Mouse (Mus musculus) bone marrow, adult 2 months (tissue): ENCODE measurements around the gene Nxpe2.

Experiments used
- CTCF ChIP-seq: fragments of 200-500 bp; IDR thresholded peaks from 2 replicates; pipeline ENCODE4 v1.5.1; 2011; ENCODE audit warnings: low read length, control low read depth; ENCODE audit not compliant: control insufficient read depth, insufficient read depth
- POLR2A ChIP-seq: fragments of 200-500 bp; IDR thresholded peaks from 2 replicates; pipeline ENCODE4 v1.6.1; 2011; ENCODE audit warnings: low read depth, mild to moderate bottlenecking, control low read depth, low read length, borderline replicate concordance; ENCODE audit not compliant: control insufficient read depth

DNA sequence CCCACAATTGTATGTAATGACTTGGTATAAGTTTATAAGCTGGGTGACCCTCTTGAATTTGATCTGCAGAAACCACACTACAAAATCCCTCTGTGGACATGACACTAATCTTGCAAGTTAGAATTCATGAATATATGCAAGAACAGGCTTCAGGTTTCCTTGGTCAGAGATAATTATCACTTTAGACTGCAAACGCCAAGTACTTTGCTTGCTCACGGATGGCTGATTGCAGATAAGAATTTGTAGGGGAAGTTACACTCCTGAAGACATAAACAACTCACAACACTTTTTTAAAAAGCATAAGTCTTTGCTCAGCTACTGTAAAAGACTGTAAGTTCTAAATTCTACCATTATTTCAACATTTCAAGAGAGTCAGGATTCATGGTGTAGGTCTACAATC is 21.1 kb upstream of the Nxpe2 start:
- no peak for TF ChIP-seq CTCF
- no peak for TF ChIP-seq POLR2A
